Mouse (Mus musculus): ENCODE data around the gene Ndel1. TPM values are rescaled to one million over a fixed set of nuclear protein-coding genes. Genes with fewer than 3 reads are reported as not detected.

Ndel1 gene
- polyA plus RNA-seq, 1 experiment from 2014 or later: 98.8 TPM

- Histone ChIP-seq H3K9me3 (no peaks in the 10 kb centered on the region), H3K27me3 (no peaks in the 10 kb centered on the region), H3K9ac (no peak overlapping the region), H3K36me3 (peaks cover 98% of the 10 kb centered on the region), H3K4me3 (no peak overlapping the region), H3K27ac (no peak overlapping the region), H3K4me1 (no peaks in the 10 kb centered on the region), H3K4me2 (replicated peaks) (no peak overlapping the region)
- WGBS: 91% methylated on average over 9 of the region's 9 CpGs
- ATAC-seq (ENCODE audit: low FRiP score, low read depth): no peak
These were observed 84.4 kb downstream of the Ndel1 start for GRCm38 (mm10) chr11:68787222-68787621.

- no peaks in the 10 kb centered on the region for H3K9me3 ChIP-seq
- no peaks in the 10 kb centered on the region for H3K4me1 ChIP-seq
- H3K4me3 ChIP-seq: no peak overlapping the region
- ATAC-seq (ENCODE audit: low FRiP score, low read depth): no peak
- H3K27me3 ChIP-seq: no peaks in the 10 kb centered on the region
- H3K4me2 ChIP-seq (replicated peaks): no peak overlapping the region
- WGBS: 80% methylated on average over 8 of the region's 8 CpGs
- no peak overlapping the region for H3K9ac ChIP-seq
- H3K36me3 ChIP-seq: peaks cover 98% of the 10 kb centered on the region
- H3K27ac ChIP-seq: no peak overlapping the region
These were observed 85.8 kb downstream of the Ndel1 start for GRCm38 (mm10) chr11:68785813-68786212.

GRCm38 (mm10) chr11:68782336-68782735, 89.3 kb downstream of the Ndel1 start:
- H3K36me3 ChIP-seq: peaks cover 97% of the 10 kb centered on the region
- no peak overlapping the region for H3K9ac ChIP-seq
- 88% methylated on average over 9 of the region's 9 CpGs for WGBS
- no peak overlapping the region for H3K27ac ChIP-seq
- no peaks in the 10 kb centered on the region for H3K27me3 ChIP-seq
- no peaks in the 10 kb centered on the region for H3K9me3 ChIP-seq
- no peak overlapping the region for H3K4me3 ChIP-seq
- no peaks in the 10 kb centered on the region for H3K4me1 ChIP-seq
- no peak for ATAC-seq (ENCODE audit: low FRiP score, low read depth)
- no peak overlapping the region for H3K4me2 ChIP-seq (replicated peaks)

GRCm38 (mm10) chr11:68780466-68781114, 91.1 kb downstream of the Ndel1 start:
- Histone ChIP-seq H3K9me3 (no peaks in the 10 kb centered on the region), H3K4me1 (no peaks in the 10 kb centered on the region), H3K4me2 (replicated peaks) (no peak overlapping the region), H3K27me3 (no peaks in the 10 kb centered on the region), H3K36me3 (peaks cover 96% of the 10 kb centered on the region), H3K4me3 (no peak overlapping the region), H3K27ac (no peak overlapping the region), H3K9ac (no peak overlapping the region)
- 90% methylated on average over 14 of the region's 14 CpGs for WGBS
- no peak for ATAC-seq (ENCODE audit: low FRiP score, low read depth)

- no peak overlapping the region for H3K4me2 ChIP-seq (replicated peaks)
- ATAC-seq (ENCODE audit: low FRiP score, low read depth): no peak
- H3K36me3 ChIP-seq: peaks cover 96% of the 10 kb centered on the region
- H3K4me1 ChIP-seq: no peaks in the 10 kb centered on the region
- 92% methylated on average over 10 of the region's 10 CpGs for WGBS
- H3K9me3 ChIP-seq: no peaks in the 10 kb centered on the region
- no peaks in the 10 kb centered on the region for H3K27me3 ChIP-seq
- no peak overlapping the region for H3K27ac ChIP-seq
- H3K9ac ChIP-seq: no peak overlapping the region
- no peak overlapping the region for H3K4me3 ChIP-seq
These were observed 91.8 kb downstream of the Ndel1 start for GRCm38 (mm10) chr11:68779735-68780465.

GRCm38 (mm10) chr11:68778855-68779254, 92.8 kb downstream of the Ndel1 start:
- no peak for ATAC-seq (ENCODE audit: low FRiP score, low read depth)
- H3K4me2 ChIP-seq (replicated peaks): no peak overlapping the region
- no peak overlapping the region for H3K4me3 ChIP-seq
- no peak overlapping the region for H3K27ac ChIP-seq
- H3K36me3 ChIP-seq: peaks cover 96% of the 10 kb centered on the region
- H3K4me1 ChIP-seq: no peaks in the 10 kb centered on the region
- H3K9me3 ChIP-seq: no peaks in the 10 kb centered on the region
- H3K27me3 ChIP-seq: no peaks in the 10 kb centered on the region
- H3K9ac ChIP-seq: no peak overlapping the region

- 85% methylated on average over 11 of the region's 11 CpGs for WGBS
These were observed 93.7 kb downstream of the Ndel1 start for GRCm38 (mm10) chr11:68777933-68778332.

GRCm38 (mm10) chr11:68776147-68776655, 95.5 kb downstream of the Ndel1 start:
- peaks cover 96% of the 10 kb centered on the region for H3K36me3 ChIP-seq
- no peaks in the 10 kb centered on the region for H3K9me3 ChIP-seq
- no peak overlapping the region for H3K4me3 ChIP-seq
- WGBS: 75% methylated on average over 7 of the region's 7 CpGs
- no peaks in the 10 kb centered on the region for H3K27me3 ChIP-seq
- no peak overlapping the region for H3K27ac ChIP-seq
- no peak overlapping the region for H3K4me2 ChIP-seq (replicated peaks)
- H3K9ac ChIP-seq: no peak overlapping the region
- H3K4me1 ChIP-seq: no peaks in the 10 kb centered on the region
- no peak for ATAC-seq (ENCODE audit: low FRiP score, low read depth)

More at GRCm38 (mm10) chr11:68777933-68778332, 93.7 kb downstream of the Ndel1 start:
- H3K4me3 ChIP-seq: no peak overlapping the region
- H3K4me1 ChIP-seq: no peaks in the 10 kb centered on the region
- H3K36me3 ChIP-seq: peaks cover 96% of the 10 kb centered on the region
- H3K27ac ChIP-seq: no peak overlapping the region
- no peaks in the 10 kb centered on the region for H3K9me3 ChIP-seq
- H3K9ac ChIP-seq: no peak overlapping the region
- no peak overlapping the region for H3K4me2 ChIP-seq (replicated peaks)
- no peaks in the 10 kb centered on the region for H3K27me3 ChIP-seq
- no peak for ATAC-seq (ENCODE audit: low FRiP score, low read depth)

Other genes starting within 250 kb of the Ndel1 start
- 151 and 159 TPM in 2 replicates for gene Myh10, start 180.3 kb downstream of the Ndel1 start, polyA plus RNA-seq (2015; fragmentation: Nextera tagmentation; extraction: Ambion mirVana)
- 0.15 and 0.23 TPM in 2 replicates for gene Rnf222, start 16.7 kb upstream of the Ndel1 start, polyA plus RNA-seq (2015; fragmentation: Nextera tagmentation; extraction: Ambion mirVana)
- 996 and 1,041 TPM in 2 replicates for gene Rpl26, start 29.7 kb upstream of the Ndel1 start, polyA plus RNA-seq (2015; fragmentation: Nextera tagmentation; extraction: Ambion mirVana)
- gene Odf4, start 55.2 kb upstream of the Ndel1 start, polyA plus RNA-seq (2015; fragmentation: Nextera tagmentation; extraction: Ambion mirVana): not detected in 2 replicates
- gene Arhgef15, start 85.6 kb upstream of the Ndel1 start, polyA plus RNA-seq (2015; fragmentation: Nextera tagmentation; extraction: Ambion mirVana): 6.3 and 7.2 TPM in 2 replicates
- gene Slc25a35, start 96.3 kb upstream of the Ndel1 start, polyA plus RNA-seq (2015; fragmentation: Nextera tagmentation; extraction: Ambion mirVana): 2.4 and 3.0 TPM in 2 replicates
- 54.5 and 58.1 TPM in 2 replicates for gene Rangrf, start 103.3 kb upstream of the Ndel1 start, polyA plus RNA-seq (2015; fragmentation: Nextera tagmentation; extraction: Ambion mirVana)
- 39.6 and 40.6 TPM in 2 replicates for gene Pfas, start 136.6 kb upstream of the Ndel1 start, polyA plus RNA-seq (2015; fragmentation: Nextera tagmentation; extraction: Ambion mirVana)
- 55.5 and 60.4 TPM in 2 replicates for gene Ctc1, start 144.1 kb upstream of the Ndel1 start, polyA plus RNA-seq (2015; fragmentation: Nextera tagmentation; extraction: Ambion mirVana)
- gene Aurkb, start 173.8 kb upstream of the Ndel1 start, polyA plus RNA-seq (2015; fragmentation: Nextera tagmentation; extraction: Ambion mirVana): 140 and 141 TPM in 2 replicates
- 9.5 and 9.6 TPM in 2 replicates for gene Borcs6, start 187.9 kb upstream of the Ndel1 start, polyA plus RNA-seq (2015; fragmentation: Nextera tagmentation; extraction: Ambion mirVana)
- 46.4 and 52.0 TPM in 2 replicates for gene Tmem107, start 198.9 kb upstream of the Ndel1 start, polyA plus RNA-seq (2015; fragmentation: Nextera tagmentation; extraction: Ambion mirVana)
- gene Vamp2, start 216.6 kb upstream of the Ndel1 start, polyA plus RNA-seq (2015; fragmentation: Nextera tagmentation; extraction: Ambion mirVana): 82.8 and 88.6 TPM in 2 replicates
- 9.3 and 12.0 TPM in 2 replicates for gene Per1, start 223.4 kb upstream of the Ndel1 start, polyA plus RNA-seq (2015; fragmentation: Nextera tagmentation; extraction: Ambion mirVana)
- gene Hes7, start 248.5 kb upstream of the Ndel1 start, polyA plus RNA-seq (2015; fragmentation: Nextera tagmentation; extraction: Ambion mirVana): 0.74 and 1.2 TPM in 2 replicates

Data from limb, embryonic 13.5 days (tissue).